ENCODE assay signal across 18 mouse cellular contexts in the genomic region with DNA sequence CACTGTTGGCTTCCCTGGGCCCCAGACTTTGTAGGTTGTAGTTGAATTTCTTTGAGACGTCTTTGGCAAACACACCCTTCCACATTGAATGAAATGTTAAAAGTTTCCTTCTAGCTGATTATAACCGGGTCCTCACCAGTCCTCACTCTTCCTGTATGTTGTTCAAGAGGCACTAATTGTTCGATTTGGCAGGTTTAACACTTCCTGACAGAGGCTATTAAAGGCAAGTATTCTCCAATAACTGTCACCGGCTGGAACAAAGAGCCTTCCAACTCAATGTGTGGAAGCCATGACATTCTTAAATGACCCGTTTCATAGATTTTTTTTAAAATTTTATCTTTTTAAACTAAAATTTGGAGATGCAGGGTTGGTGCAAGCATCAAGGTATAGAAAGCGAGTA.
DNase-seq lines count a peak whose midpoint lies in the region; ATAC-seq and TF ChIP-seq lines count a peak whose summit lies in the region.
"Had no signal": no experiment of that assay in that cellular context is flagged by ENCODE, and none has a peak within 500 bp of the region (broad histone marks: within the 10 kb centered on the region; RNA-seq: fewer than 3 reads in every experiment).

No protein-coding gene starts in this region.

- no peak overlapping the region for H3K27ac ChIP-seq in forebrain, embryonic 14.5 days (ENCODE audit: low read depth, low read length)
- no peak overlapping the region for H3K27ac ChIP-seq in forebrain, embryonic 16.5 days (ENCODE audit: low read length)
- H3K27ac ChIP-seq in limb, embryonic 10.5 days, result peak overlapping the region; percentile 76
- H3K27ac ChIP-seq in kidney, adult 2 months (ENCODE audit: insufficient read depth, low read depth, low read length), result no peak overlapping the region
- H3K27ac ChIP-seq: embryonic facial prominence, embryonic 12.5 days; forebrain, embryonic 15.5 days; heart, embryonic 13.5 days; hindbrain, embryonic 12.5 days had no signal

- H3K4me1 ChIP-seq in forebrain, embryonic 14.5 days (ENCODE audit: control insufficient read depth, insufficient read depth, low read length), result peaks cover 5% of the 10 kb centered on the region; the same call in 1 of the 2 replicates
- H3K4me1 ChIP-seq in forebrain, embryonic 16.5 days (replicated peaks; ENCODE audit: control insufficient read depth, insufficient read depth, low read length), result peaks cover 6% of the 10 kb centered on the region
- peaks cover 26% of the 10 kb centered on the region for H3K4me1 ChIP-seq in limb, embryonic 10.5 days
- no peaks in the 10 kb centered on the region; the same call in 1 of the 2 replicates for H3K4me1 ChIP-seq in kidney, adult 2 months (ENCODE audit: control insufficient read depth, insufficient read depth, low read length)
- H3K4me1 ChIP-seq: embryonic facial prominence, embryonic 12.5 days; heart, embryonic 13.5 days; hindbrain, embryonic 12.5 days had no signal

- ATAC-seq in forebrain, embryonic 14.5 days, result 0 out of 2 replicates have a peak, but pooled peaks have one; percentile 12
- ATAC-seq in forebrain, embryonic 16.5 days, result no peak
- ATAC-seq: forebrain, embryonic 15.5 days; intestine, embryonic 16.5 days had no signal

- no peaks in the 10 kb centered on the region for H3K36me3 ChIP-seq in forebrain, embryonic 14.5 days (ENCODE audit: control insufficient read depth, insufficient read depth, low read length)
- H3K36me3 ChIP-seq in forebrain, embryonic 16.5 days (ENCODE audit: control insufficient read depth, insufficient read depth), result no peaks in the 10 kb centered on the region
- H3K36me3 ChIP-seq in limb, embryonic 10.5 days, result no peaks in the 10 kb centered on the region
- no peaks in the 10 kb centered on the region for H3K36me3 ChIP-seq in kidney, adult 2 months (ENCODE audit: control insufficient read depth, insufficient read depth, low read length)
- H3K36me3 ChIP-seq: embryonic facial prominence, embryonic 12.5 days; forebrain, embryonic 15.5 days; heart, embryonic 13.5 days; hindbrain, embryonic 12.5 days had no signal

- WGBS in forebrain, embryonic 14.5 days, result 12% methylated on average over 6 of the region's 6 CpGs
- whole genome bisulfite sequencing in forebrain, embryonic 16.5 days, result 17% methylated on average over 6 of the region's 6 CpGs
- 35% methylated on average over 6 of the region's 6 CpGs for WGBS in limb, embryonic 10.5 days
- WGBS in kidney, adult 2 months, result 50% methylated on average over 6 of the region's 6 CpGs

- TF ChIP-seq POLR2A in brain, embryonic 14.5 days (IDR thresholded peaks at IDR 0.05; ENCODE audit: borderline replicate concordance, extremely low read depth, insufficient read depth, insufficient read length, poor library complexity, severe bottlenecking), result no peak
- TF ChIP-seq POLR2A in kidney, adult 2 months (IDR thresholded peaks at IDR 0.05; ENCODE audit: low read depth, low read length), result no peak

- TF ChIP-seq CTCF in brain, embryonic 14.5 days (IDR thresholded peaks at IDR 0.05; ENCODE audit: borderline replicate concordance, extremely low read depth, insufficient read depth, insufficient read length), result no peak
- no peak for TF ChIP-seq CTCF in kidney, adult 2 months (conservative IDR thresholded peaks at IDR 0.05; ENCODE audit: insufficient read depth, insufficient read length, low read depth, low read length)

- DNase-seq in forebrain, embryonic 14.5 days (ENCODE audit: low spot score), result peak; percentile 46
- DNase-seq in brain, embryonic 14.5 days (ENCODE audit: low read depth), result peak; percentile 65
- DNase-seq in limb, embryonic 10.5 days (ENCODE audit: low spot score), result no peak
- no peak for DNase-seq in kidney, adult 2 months
- DNase-seq in layer of hippocampus, adult 9-10 months (ENCODE audit: low spot score), result no peak
- DNase-seq: adrenal gland, adult 2 months; adrenal gland, postnatal 25 days; cerebellum, adult 2 months; cerebellum, postnatal 10 days; gastrocnemius, postnatal 25 days; heart, postnatal 4 days had no signal

- H3K9me3 ChIP-seq in forebrain, embryonic 14.5 days (replicated peaks; ENCODE audit: control insufficient read depth, low read length), result no peaks in the 10 kb centered on the region
- no peaks in the 10 kb centered on the region for H3K9me3 ChIP-seq in forebrain, embryonic 16.5 days (ENCODE audit: control insufficient read depth, low read length)
- H3K9me3 ChIP-seq in limb, embryonic 10.5 days (replicated peaks), result no peaks in the 10 kb centered on the region
- H3K9me3 ChIP-seq: embryonic facial prominence, embryonic 12.5 days; forebrain, embryonic 15.5 days; heart, embryonic 13.5 days; hindbrain, embryonic 12.5 days had no signal

- H3K4me3 ChIP-seq in forebrain, embryonic 14.5 days (ENCODE audit: low read depth, low read length), result no peak overlapping the region
- H3K4me3 ChIP-seq in forebrain, embryonic 16.5 days (replicated peaks; ENCODE audit: low read length), result no peak overlapping the region
- no peak overlapping the region for H3K4me3 ChIP-seq in limb, embryonic 10.5 days
- H3K4me3 ChIP-seq in kidney, adult 2 months (ENCODE audit: insufficient read depth, low read depth, low read length), result no peak overlapping the region
- H3K4me3 ChIP-seq: embryonic facial prominence, embryonic 12.5 days; forebrain, embryonic 15.5 days; heart, embryonic 13.5 days; hindbrain, embryonic 12.5 days had no signal

- H3K4me2 ChIP-seq in forebrain, embryonic 14.5 days (ENCODE audit: low read length), result no peak overlapping the region
- no peak overlapping the region for H3K4me2 ChIP-seq in forebrain, embryonic 16.5 days (ENCODE audit: low read length)
- H3K4me2 ChIP-seq: embryonic facial prominence, embryonic 12.5 days; forebrain, embryonic 15.5 days; heart, embryonic 13.5 days; hindbrain, embryonic 12.5 days had no signal

- no peaks in the 10 kb centered on the region for H3K27me3 ChIP-seq in forebrain, embryonic 14.5 days (replicated peaks; ENCODE audit: control insufficient read depth, insufficient read depth, low read length)
- no peaks in the 10 kb centered on the region for H3K27me3 ChIP-seq in forebrain, embryonic 16.5 days (replicated peaks; ENCODE audit: control insufficient read depth, insufficient read depth, low read length)
- no peaks in the 10 kb centered on the region for H3K27me3 ChIP-seq in limb, embryonic 10.5 days (ENCODE audit: low read depth, poor library complexity, severe bottlenecking)
- H3K27me3 ChIP-seq in kidney, adult 2 months (replicated peaks; ENCODE audit: control insufficient read depth, insufficient read depth, low read length), result no peaks in the 10 kb centered on the region
- H3K27me3 ChIP-seq: CH12.LX; embryonic facial prominence, embryonic 12.5 days; forebrain, embryonic 15.5 days; heart, embryonic 13.5 days; hindbrain, embryonic 12.5 days had no signal

- no peak overlapping the region for H3K9ac ChIP-seq in forebrain, embryonic 14.5 days (ENCODE audit: low read length)
- no peak overlapping the region for H3K9ac ChIP-seq in forebrain, embryonic 16.5 days (replicated peaks; ENCODE audit: low read depth, low read length)
- H3K9ac ChIP-seq: embryonic facial prominence, embryonic 12.5 days; forebrain, embryonic 15.5 days; heart, embryonic 13.5 days; hindbrain, embryonic 12.5 days had no signal

Comparison
In these comparisons a context has a peak if more than half of its experiments do, and no peak if none do; other contexts are left out.
1. DNase-seq: peak in forebrain, embryonic 14.5 days (single experiment) and brain, embryonic 14.5 days (single experiment); none in limb, embryonic 10.5 days (single experiment), kidney, adult 2 months (single experiment) and layer of hippocampus, adult 9-10 months (single experiment).